Mouse (Mus musculus) G1E (cell line): ENCODE data around the gene Traf5. TPM values are rescaled to one million over a fixed set of nuclear protein-coding genes. Genes with fewer than 3 reads are reported as not detected.

Experiments
- ATAC-seq: 2 replicates; pipeline ENCODE4 v1.8.0; 2016; ENCODE audit warnings: mild to moderate bottlenecking; ENCODE audit not compliant: insufficient number of reproducible peaks, poor library complexity, low FRiP score, severe bottlenecking; ENCODE audit errors: extremely low read depth
- DNase-seq: peaks from one replicate; pipeline ENCODE4 v3.0.0; 2012; ENCODE audit warnings: low spot score
- H3K27me3 ChIP-seq: 2 replicates; pipeline ENCODE4 v1.6.1; 2012; ENCODE audit warnings: mild to moderate bottlenecking, low read length, inconsistent platforms; ENCODE audit not compliant: insufficient read depth
- H3K36me3 ChIP-seq: replicated peaks from 2 replicates; pipeline ENCODE3; 2012; ENCODE audit warnings: mild to moderate bottlenecking, inconsistent platforms
- H3K4me1 ChIP-seq: 2 replicates; pipeline ENCODE4 v1.6.1; 2012; ENCODE audit warnings: low read depth, low read length, inconsistent platforms, mixed read lengths; ENCODE audit not compliant: insufficient read depth
- H3K4me3 ChIP-seq: 2 replicates; pipeline ENCODE4 v1.5.1; 2012; ENCODE audit warnings: low read depth, mild to moderate bottlenecking, inconsistent platforms, low read length, moderate library complexity, mixed read lengths
- H3K9me3 ChIP-seq: replicated peaks from 2 replicates; pipeline ENCODE4 v1.6.1; 2012; ENCODE audit warnings: inconsistent platforms
- CTCF ChIP-seq: IDR thresholded peaks from 2 replicates; pipeline ENCODE4 v1.5.1; 2012; ENCODE audit warnings: low read depth, low read length, inconsistent platforms, mixed read lengths
- GATA1 ChIP-seq: IDR thresholded peaks from 2 replicates; pipeline ENCODE4 v1.6.1; 2012; ENCODE audit warnings: borderline replicate concordance, low read length, inconsistent platforms, mixed read lengths
- GATA2 ChIP-seq: IDR thresholded peaks from 2 replicates; pipeline ENCODE4 v1.6.1; 2012; ENCODE audit warnings: low read depth, low read length, inconsistent platforms, borderline replicate concordance
- POLR2AphosphoS5 ChIP-seq: IDR thresholded peaks from 2 replicates; pipeline ENCODE4 v1.6.1; 2012; ENCODE audit warnings: low read depth, low read length, inconsistent platforms; ENCODE audit not compliant: insufficient replicate concordance
- TAL1 ChIP-seq: conservative IDR thresholded peaks from 2 replicates; pipeline ENCODE4 v1.6.1; 2012; ENCODE audit warnings: low read depth, low read length, inconsistent platforms, mixed read lengths
- polyA plus RNA-seq: library from polyadenylated mRNA; stranded (reverse); fragments of >175 nt; gene quantifications from 2 replicates; pipeline ENCODE4 v1.2.3, GENCODE M21; 2012
- total RNA-seq, 2 experiments: library from RNA; stranded (forward) in 1 of 2; stranded (reverse) in 1 of 2; fragments of 200-1000 nt in 1 of 2; fragments of >200 nt in 1 of 2; fragmentation: Nextera tagmentation in 1 of 2; gene quantifications; 2 replicates each; pipeline ENCODE4 v1.2.3; 2014 to 2017

The Traf5 gene
- total and polyA plus RNA-seq, 3 experiments, result 1.6 to 4.7 (median 3.5) TPM

DNA sequence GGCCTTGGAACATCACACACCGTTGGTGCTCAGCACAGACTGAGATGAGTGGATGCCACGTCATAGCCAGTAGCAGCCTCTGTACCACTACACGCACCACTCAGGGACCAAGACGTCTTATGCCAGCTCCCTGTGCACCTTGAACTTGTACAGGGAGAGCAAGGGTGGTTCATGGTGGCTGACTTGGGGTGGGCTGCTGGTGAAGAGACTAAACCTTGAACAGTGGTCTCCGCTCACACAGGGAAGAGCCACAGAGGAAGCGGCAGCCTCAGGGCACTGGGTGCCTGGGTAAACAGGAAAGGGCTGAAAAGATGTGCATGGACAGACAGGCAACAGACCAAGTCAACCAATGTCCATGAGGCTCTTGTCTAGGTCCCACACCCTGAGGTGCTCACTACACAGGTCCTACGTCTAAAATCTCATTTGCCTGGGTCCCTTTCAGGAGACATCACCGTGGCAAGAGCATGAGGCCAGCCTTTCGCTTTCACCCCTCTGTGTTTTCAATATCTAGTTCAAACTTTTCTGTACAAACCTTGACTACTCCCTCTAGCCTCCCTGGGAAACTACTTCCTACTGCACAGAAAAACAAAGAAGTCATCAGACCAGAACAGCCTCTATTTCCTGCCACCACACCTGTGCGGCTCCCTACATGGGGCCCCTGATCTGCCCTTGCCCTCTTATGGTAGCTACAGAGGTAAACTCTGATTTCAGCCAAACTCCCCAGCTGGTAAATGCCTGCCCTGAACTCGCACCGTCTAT lies 5.9 kb downstream of the Traf5 start:
- Histone ChIP-seq H3K9me3 (peaks cover 6% of the 10 kb centered on the region), H3K4me1 (peaks cover 27% of the 10 kb centered on the region), H3K36me3 (peaks cover 3% of the 10 kb centered on the region), H3K4me3 (no peak overlapping the region), H3K27me3 (no peaks in the 10 kb centered on the region)
- ATAC-seq (no peak), DNase-seq (no peak)
- TF ChIP-seq GATA1, result no peak
- no peak for TF ChIP-seq GATA2
- no peak for TF ChIP-seq CTCF
- no peak for TF ChIP-seq TAL1
- no peak for TF ChIP-seq POLR2AphosphoS5

DNA sequence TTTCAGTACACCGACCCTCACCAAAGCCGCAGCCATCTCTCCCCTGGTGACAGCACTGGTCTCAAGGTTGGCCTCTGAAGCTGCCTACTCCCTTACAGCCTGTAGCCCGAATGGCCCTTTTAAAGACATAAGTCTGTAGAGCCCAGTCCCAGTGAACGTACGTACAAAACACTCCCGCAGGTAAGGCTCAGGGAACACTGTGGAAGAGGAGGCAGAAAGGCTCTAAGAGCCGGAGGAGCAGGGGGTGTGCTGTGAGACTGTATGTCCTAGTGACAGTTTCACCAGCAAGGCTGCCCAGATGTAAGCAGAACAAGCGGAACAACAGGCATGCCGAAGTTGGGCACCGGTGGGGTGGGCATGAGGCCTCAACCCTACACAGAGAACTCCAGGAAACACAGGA lies 7.1 kb downstream of the Traf5 start:
- H3K4me3 ChIP-seq, result no peak overlapping the region
- no peak for DNase-seq
- peaks cover 15% of the 10 kb centered on the region for H3K4me1 ChIP-seq
- peaks cover 3% of the 10 kb centered on the region for H3K36me3 ChIP-seq
- TF ChIP-seq GATA2, result no peak
- TF ChIP-seq POLR2AphosphoS5, result no peak
- no peaks in the 10 kb centered on the region for H3K27me3 ChIP-seq
- no peak for ATAC-seq
- H3K9me3 ChIP-seq, result peaks cover 18% of the 10 kb centered on the region

- TF ChIP-seq CTCF, result no peak
- TF ChIP-seq GATA1, result no peak
- TF ChIP-seq GATA2, result no peak
- Histone ChIP-seq H3K27me3 (no peaks in the 10 kb centered on the region), H3K36me3 (no peaks in the 10 kb centered on the region), H3K4me1 (peaks cover 19% of the 10 kb centered on the region), H3K9me3 (peaks cover 19% of the 10 kb centered on the region), H3K4me3 (no peak overlapping the region)
- ATAC-seq (no peak), DNase-seq (no peak)
These were observed 9.7 kb downstream of the Traf5 start for GRCm38 (mm10) chr1:192082646-192083045.

DNA sequence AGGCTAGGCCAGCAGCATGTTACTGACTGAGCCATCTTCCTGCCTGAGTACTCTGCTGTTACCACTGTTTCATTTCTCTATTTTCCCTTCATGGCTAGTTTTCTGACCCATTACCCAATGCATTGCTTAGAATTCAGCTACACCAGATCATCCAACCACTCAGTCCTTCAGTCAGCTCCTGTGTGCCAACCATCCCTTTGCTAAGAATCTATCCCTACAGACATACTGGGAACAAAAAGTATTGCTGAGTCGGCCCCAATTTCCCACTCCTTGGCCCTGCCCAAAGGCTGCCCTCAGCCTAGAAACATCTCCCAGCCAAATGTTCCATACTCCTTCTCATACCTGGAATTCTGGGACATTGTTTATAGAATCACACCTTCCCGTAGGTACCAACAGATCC lies 11.2 kb downstream of the Traf5 start:
- no peaks in the 10 kb centered on the region for H3K36me3 ChIP-seq
- no peaks in the 10 kb centered on the region for H3K27me3 ChIP-seq
- DNase-seq (no peak), ATAC-seq (no peak)
- peaks cover 13% of the 10 kb centered on the region for H3K4me1 ChIP-seq
- H3K4me3 ChIP-seq, result no peak overlapping the region
- H3K9me3 ChIP-seq, result peaks cover 19% of the 10 kb centered on the region
- no peak for TF ChIP-seq POLR2AphosphoS5
- TF ChIP-seq GATA1, result no peak
- TF ChIP-seq GATA2, result no peak
- TF ChIP-seq TAL1, result no peak
- TF ChIP-seq CTCF, result no peak

DNA sequence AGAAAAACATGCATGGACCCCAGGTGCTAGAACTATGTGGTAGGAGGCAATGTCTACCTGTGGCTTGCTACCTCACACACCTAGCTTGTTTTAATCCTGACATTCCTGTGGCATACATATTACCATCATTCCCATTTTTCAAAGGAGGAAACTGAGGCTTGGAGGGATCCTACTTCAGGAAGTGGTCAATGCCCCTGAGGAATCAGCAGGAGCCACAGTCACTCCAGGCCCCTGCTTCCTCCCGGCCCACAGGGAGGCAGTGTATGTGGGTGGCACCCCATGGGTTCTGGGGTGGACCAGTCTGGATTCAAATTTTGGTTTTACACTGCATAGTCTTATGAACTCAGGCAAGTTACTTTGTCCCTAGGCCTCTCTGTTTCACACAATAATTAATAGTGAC lies 13.2 kb downstream of the Traf5 start:
- Histone ChIP-seq H3K9me3 (peaks cover 19% of the 10 kb centered on the region), H3K4me3 (no peak overlapping the region), H3K4me1 (peaks cover 13% of the 10 kb centered on the region), H3K36me3 (no peaks in the 10 kb centered on the region), H3K27me3 (no peaks in the 10 kb centered on the region)
- ATAC-seq (no peak), DNase-seq (no peak)
- TF ChIP-seq GATA1, result no peak
- no peak for TF ChIP-seq TAL1
- no peak for TF ChIP-seq POLR2AphosphoS5
- TF ChIP-seq CTCF, result no peak
- no peak for TF ChIP-seq GATA2

- no peak overlapping the region for H3K4me3 ChIP-seq
- TF ChIP-seq GATA2 (no peak), CTCF (no peak), TAL1 (no peak), POLR2AphosphoS5 (no peak), GATA1 (no peak)
- DNase-seq (peak; percentile 12), ATAC-seq (peak; percentile 86)
- no peaks in the 10 kb centered on the region for H3K36me3 ChIP-seq
- no peaks in the 10 kb centered on the region for H3K27me3 ChIP-seq
- H3K9me3 ChIP-seq, result peaks cover 19% of the 10 kb centered on the region
- peaks cover 13% of the 10 kb centered on the region for H3K4me1 ChIP-seq
These were observed 14.0 kb downstream of the Traf5 start for GRCm38 (mm10) chr1:192078406-192078805.

- no peaks in the 10 kb centered on the region for H3K27me3 ChIP-seq
- ATAC-seq (no peak), DNase-seq (no peak)
- H3K9me3 ChIP-seq, result peaks cover 18% of the 10 kb centered on the region
- TF ChIP-seq GATA2 (no peak), TAL1 (no peak), POLR2AphosphoS5 (no peak), CTCF (no peak), GATA1 (no peak)
- H3K4me3 ChIP-seq, result no peak overlapping the region
- H3K36me3 ChIP-seq, result no peaks in the 10 kb centered on the region
- H3K4me1 ChIP-seq, result peaks cover 13% of the 10 kb centered on the region
These were observed 15.4 kb downstream of the Traf5 start for GRCm38 (mm10) chr1:192076796-192077535.
